Mouse (Mus musculus) bone marrow macrophage, adult 2 months (primary cell): Measurements from ENCODE around the gene Ydjc. TPM values are rescaled to one million over a fixed set of nuclear protein-coding genes. Genes with fewer than 3 reads are reported as not detected.
"Not testable (repeated sequence)": the region's sequence is repeated elsewhere in the genome, so short reads cannot be mapped to it uniquely, and the experiment has no call there.

ENCODE experiments used
- H3K27ac ChIP-seq: 2 replicates; pipeline ENCODE4 v1.5.1; 2012; ENCODE audit warnings: low read depth, low read length; ENCODE audit not compliant: insufficient read depth
- H3K4me1 ChIP-seq: 2 replicates; pipeline ENCODE4 v1.6.1; 2012; ENCODE audit warnings: low read length; ENCODE audit not compliant: control insufficient read depth, insufficient read depth
- H3K4me3 ChIP-seq: 2 replicates; pipeline ENCODE4 v1.5.1; 2012; ENCODE audit warnings: mild to moderate bottlenecking, low read length, moderate library complexity; ENCODE audit not compliant: insufficient read depth
- CTCF ChIP-seq: IDR thresholded peaks from 2 replicates; pipeline ENCODE4 v1.5.1; 2012; ENCODE audit warnings: low read depth, mild to moderate bottlenecking, low read length, moderate library complexity
- POLR2A ChIP-seq: IDR thresholded peaks from 2 replicates; pipeline ENCODE4 v1.6.1; 2012; ENCODE audit warnings: mild to moderate bottlenecking, low read depth, low read length, borderline replicate concordance
- polyA plus RNA-seq: library from polyadenylated mRNA; stranded (reverse); fragments of >200 nt; gene quantifications from 2 replicates; pipeline ENCODE4 v1.2.4, GENCODE M21; 2012; ENCODE audit not compliant: missing spikeins, insufficient read depth, insufficient read length

Gene Ydjc
- polyA plus RNA-seq, 1 experiment = 2.0 TPM

GRCm38 (mm10) chr16:17151874-17152273 is 7.5 kb downstream of the Ydjc start:
- H3K4me1 ChIP-seq = peaks cover 13% of the 10 kb centered on the region
- no peak overlapping the region for H3K4me3 ChIP-seq
- no peak for TF ChIP-seq CTCF
- no peak for TF ChIP-seq POLR2A

GRCm38 (mm10) chr16:17154346-17154745 is 9.9 kb downstream of the Ydjc start:
- no peak for TF ChIP-seq POLR2A
- no peak for TF ChIP-seq CTCF
- no peak overlapping the region for H3K4me3 ChIP-seq
- H3K4me1 ChIP-seq = peaks cover 10% of the 10 kb centered on the region
- no peak overlapping the region for H3K27ac ChIP-seq

More at GRCm38 (mm10) chr16:17151874-17152273, 7.5 kb downstream of the Ydjc start:
- H3K27ac ChIP-seq = no peak overlapping the region

GRCm38 (mm10) chr16:17165478-17165877 is 21.1 kb downstream of the Ydjc start:
- H3K27ac ChIP-seq, H3K4me1 ChIP-seq, H3K4me3 ChIP-seq: not testable (repeated sequence)

- no peak overlapping the region for H3K27ac ChIP-seq
- TF ChIP-seq POLR2A (no peak), CTCF (no peak)
- no peak overlapping the region for H3K4me3 ChIP-seq
- no peaks in the 10 kb centered on the region for H3K4me1 ChIP-seq
Measured at GRCm38 (mm10) chr16:17167179-17167578, 22.8 kb downstream of the Ydjc start.

GRCm38 (mm10) chr16:17168049-17168448 is 23.6 kb downstream of the Ydjc start:
- Histone ChIP-seq H3K4me1 (no peaks in the 10 kb centered on the region), H3K27ac (no peak overlapping the region), H3K4me3 (no peak overlapping the region)
- TF ChIP-seq CTCF (no peak), POLR2A (no peak)

- Histone ChIP-seq H3K27ac (no peak overlapping the region), H3K4me3 (no peak overlapping the region), H3K4me1 (peaks cover 31% of the 10 kb centered on the region)
- TF ChIP-seq CTCF = no peak
- no peak for TF ChIP-seq POLR2A
Measured at GRCm38 (mm10) chr16:17175765-17176164, 31.3 kb downstream of the Ydjc start.

- no peak for TF ChIP-seq POLR2A
- TF ChIP-seq CTCF = no peak
- H3K27ac ChIP-seq = peak overlapping the region; percentile 24
- H3K4me3 ChIP-seq = no peak overlapping the region
- peaks cover 43% of the 10 kb centered on the region for H3K4me1 ChIP-seq
Measured at GRCm38 (mm10) chr16:17177623-17178170, 33.3 kb downstream of the Ydjc start.

GRCm38 (mm10) chr16:17179706-17180105 is 35.3 kb downstream of the Ydjc start:
- H3K4me3 ChIP-seq = no peak overlapping the region
- no peak overlapping the region for H3K27ac ChIP-seq
- H3K4me1 ChIP-seq = peaks cover 52% of the 10 kb centered on the region
- no peak for TF ChIP-seq POLR2A

GRCm38 (mm10) chr16:17181382-17181781 is 37.0 kb downstream of the Ydjc start:
- TF ChIP-seq POLR2A (no peak), CTCF (no peak)
- Histone ChIP-seq H3K27ac (peak overlapping the region; percentile 91), H3K4me1 (peaks cover 57% of the 10 kb centered on the region), H3K4me3 (no peak overlapping the region)

GRCm38 (mm10) chr16:17182136-17182535 is 37.7 kb downstream of the Ydjc start:
- H3K27ac ChIP-seq = peak overlapping the region; percentile 91
- peak overlapping the region; percentile 9 for H3K4me3 ChIP-seq
- TF ChIP-seq POLR2A (no peak), CTCF (no peak)
- H3K4me1 ChIP-seq = peaks cover 52% of the 10 kb centered on the region

GRCm38 (mm10) chr16:17183003-17183402 is 38.6 kb downstream of the Ydjc start:
- TF ChIP-seq POLR2A (no peak), CTCF (no peak)
- H3K27ac ChIP-seq = peak overlapping the region; percentile 91
- H3K4me3 ChIP-seq = no peak overlapping the region
- peaks cover 44% of the 10 kb centered on the region for H3K4me1 ChIP-seq
